Mouse (Mus musculus) ovary, postnatal 14 days (tissue): ENCODE results near the gene Gm36028.
A peak's percentile ranks its signal among the peaks of the same experiment; 100 is the strongest.

Experiments used
- DNase-seq: peaks from one replicate; pipeline ENCODE4 v3.0.0; 2022; ENCODE audit warnings: low spot score

Gene Gm36028

DNA sequence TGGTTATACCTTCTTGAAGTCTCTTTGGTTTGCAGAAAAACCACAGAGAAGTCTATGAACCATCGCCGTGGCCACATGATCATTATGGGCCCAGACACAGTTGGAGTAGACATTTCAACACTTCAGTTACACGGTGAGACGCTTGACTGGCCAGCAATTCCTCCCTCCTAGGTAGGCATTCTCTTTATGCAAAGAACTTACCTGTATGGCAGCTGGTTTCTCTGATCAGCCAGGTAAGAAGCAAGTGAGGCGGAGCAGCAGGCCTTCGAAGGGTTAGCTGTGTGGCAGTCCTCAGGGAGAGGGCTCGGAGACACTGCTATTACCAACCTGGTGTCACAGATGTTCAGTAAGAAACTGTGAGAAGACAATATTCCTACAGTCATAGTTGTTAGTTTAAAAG is 733 bp downstream of the Gm36028 start:
- DNase-seq = no peak

DNA sequence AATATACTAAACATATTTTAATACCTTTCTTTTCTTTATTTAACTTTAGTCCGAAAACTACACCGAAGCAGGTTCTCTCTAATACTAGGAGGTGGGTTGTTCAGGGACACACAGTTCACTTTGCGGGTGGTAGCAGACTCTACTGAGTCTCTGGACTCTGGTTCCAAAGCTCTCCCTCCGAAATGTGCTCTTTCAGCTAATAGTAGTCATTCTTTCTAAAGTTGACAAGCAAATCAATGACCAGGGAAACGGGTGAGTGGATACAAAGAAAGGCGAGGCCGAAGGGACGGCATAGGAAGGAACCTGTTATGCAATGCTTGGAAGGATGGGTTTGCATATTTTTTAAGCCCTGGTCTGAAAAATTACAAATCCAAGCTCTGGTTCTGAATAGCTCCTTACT is 3.5 kb downstream of the Gm36028 start:
- no peak for DNase-seq

DNA sequence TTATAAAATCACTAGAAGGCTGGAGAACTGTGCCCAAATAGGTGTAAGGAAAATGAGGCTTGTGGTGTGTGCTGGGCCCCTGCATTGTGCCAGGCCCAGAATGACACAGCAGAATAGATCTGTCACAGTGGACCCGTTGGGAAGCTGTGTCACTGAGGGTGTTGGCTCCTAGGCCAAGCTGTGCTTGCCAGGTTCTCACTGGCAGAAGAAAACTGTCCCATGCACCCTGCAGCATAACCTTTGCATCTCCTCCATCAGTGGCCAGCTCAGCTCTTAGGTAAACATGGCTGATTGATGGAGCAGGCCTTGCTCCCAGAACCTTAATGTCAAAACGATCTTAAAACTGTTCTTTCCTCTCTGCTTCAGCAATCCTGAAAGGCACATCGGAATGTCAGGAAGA is 4.6 kb downstream of the Gm36028 start:
- no peak for DNase-seq

DNA sequence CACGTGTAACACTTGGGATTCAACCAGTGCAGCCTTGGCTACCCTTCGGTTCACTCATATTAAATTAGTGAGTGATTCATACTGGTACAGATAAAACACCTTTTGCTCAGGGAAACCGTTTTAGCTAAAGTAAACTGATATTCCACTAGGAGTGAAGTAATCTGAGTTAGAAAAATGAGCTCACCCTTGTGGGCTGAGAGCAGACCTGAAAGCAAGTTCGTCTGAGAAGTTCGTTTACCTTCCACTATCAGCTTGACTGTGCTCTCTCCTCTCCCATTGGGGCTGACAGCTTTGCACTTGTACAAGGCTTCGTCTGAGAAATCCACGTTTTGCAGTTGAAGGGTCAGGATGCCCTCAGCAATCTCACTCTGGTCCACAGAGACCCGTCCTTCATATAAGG is 5.4 kb downstream of the Gm36028 start:
- DNase-seq = no peak

DNA sequence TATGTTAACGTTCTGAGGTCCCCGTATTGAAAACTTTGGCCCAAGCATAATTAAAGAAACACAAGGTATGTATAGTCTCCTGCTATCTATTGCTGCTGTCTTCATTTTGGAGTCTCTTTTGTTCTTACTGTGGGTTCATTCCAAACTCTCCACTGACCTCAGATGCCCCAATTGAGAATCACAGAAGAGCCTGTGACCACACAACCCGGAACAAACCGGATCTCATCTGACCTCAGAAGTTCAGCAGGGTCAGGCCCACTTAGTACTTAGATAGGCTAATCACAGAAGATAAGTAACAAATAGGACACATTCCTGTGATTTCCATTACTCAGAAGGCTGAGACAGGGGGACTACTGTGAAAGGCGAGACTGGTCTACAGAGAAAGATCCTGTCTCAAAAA is 6.4 kb downstream of the Gm36028 start:
- no peak for DNase-seq

DNA sequence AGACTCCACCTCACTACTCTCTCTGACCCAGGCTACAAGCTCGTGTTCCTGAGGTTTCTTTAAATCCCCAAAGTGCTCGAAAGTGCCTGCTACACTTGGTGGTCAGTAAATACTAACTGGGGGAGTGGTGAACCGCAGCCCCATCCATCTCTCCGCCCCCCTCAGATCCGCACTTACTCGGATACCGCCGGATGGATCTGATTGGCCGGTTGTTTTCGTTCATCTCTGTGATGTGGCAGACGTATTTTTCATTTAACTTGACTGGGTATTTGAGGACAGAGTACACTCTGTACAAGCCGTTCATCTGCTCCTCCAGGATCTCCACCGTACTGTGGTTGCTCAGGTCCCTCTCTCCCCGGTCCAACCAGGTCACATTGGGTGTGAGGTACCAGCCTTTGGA is 6.9 kb downstream of the Gm36028 start:
- DNase-seq = no peak

DNA sequence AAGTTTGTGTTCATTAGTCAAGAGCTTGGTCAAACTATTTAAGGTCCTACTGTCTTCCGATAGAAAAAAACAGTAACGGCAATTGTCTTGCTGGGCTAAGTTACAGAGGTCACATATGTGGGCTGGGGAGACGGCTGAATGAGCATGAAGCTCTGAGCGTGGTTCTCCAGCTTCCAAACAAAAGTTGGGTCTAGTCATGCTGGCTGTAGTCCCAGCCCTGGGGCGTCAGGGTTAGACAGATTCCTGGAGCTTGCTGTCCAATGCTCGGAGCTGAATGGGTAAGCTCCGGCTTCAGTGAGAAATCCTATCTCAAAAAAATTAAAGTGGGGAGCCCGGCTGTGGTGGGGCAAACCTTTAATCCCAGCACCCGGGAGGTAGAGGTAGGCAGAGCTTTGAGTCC is 7.7 kb downstream of the Gm36028 start:
- DNase-seq = no peak

DNA sequence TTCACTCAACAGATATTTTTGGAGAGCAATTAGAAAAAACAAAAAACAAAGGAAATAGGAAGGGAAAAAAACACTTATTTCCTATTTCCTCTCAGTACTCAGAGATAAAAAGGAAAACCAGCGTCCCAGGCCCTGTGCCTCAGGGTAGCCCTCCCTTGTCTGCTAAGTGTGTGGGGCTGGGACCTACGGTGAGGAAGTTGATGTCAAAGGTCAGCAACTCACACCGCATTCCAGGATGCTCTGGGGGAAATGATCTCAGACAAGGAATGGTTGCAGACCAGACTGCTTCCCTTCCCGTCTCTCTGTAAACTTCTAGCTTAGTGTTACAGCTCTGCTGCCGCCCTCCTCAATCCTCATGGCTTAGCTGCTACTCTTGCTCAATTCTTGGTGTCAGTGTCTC is 9.6 kb downstream of the Gm36028 start:
- no peak for DNase-seq

DNA sequence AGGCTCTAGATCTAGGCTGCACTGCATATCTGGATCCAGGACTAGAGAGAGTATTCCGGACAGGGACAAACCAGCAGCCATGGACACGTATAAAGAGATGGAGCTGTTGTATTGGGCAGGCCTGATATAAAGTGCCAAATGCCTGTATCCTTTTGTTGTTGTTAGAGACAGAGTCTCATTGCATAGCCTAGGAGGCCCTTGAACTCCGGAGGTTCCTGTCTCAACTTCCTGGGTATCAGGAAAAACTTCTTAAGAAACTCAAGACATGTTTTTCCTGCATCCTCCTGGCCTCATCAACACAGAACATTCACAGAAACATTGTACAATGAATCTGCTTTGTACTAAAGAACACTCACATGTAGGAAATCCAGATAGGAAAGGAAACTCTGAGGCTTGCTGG is 13.9 kb downstream of the Gm36028 start:
- DNase-seq = no peak

DNA sequence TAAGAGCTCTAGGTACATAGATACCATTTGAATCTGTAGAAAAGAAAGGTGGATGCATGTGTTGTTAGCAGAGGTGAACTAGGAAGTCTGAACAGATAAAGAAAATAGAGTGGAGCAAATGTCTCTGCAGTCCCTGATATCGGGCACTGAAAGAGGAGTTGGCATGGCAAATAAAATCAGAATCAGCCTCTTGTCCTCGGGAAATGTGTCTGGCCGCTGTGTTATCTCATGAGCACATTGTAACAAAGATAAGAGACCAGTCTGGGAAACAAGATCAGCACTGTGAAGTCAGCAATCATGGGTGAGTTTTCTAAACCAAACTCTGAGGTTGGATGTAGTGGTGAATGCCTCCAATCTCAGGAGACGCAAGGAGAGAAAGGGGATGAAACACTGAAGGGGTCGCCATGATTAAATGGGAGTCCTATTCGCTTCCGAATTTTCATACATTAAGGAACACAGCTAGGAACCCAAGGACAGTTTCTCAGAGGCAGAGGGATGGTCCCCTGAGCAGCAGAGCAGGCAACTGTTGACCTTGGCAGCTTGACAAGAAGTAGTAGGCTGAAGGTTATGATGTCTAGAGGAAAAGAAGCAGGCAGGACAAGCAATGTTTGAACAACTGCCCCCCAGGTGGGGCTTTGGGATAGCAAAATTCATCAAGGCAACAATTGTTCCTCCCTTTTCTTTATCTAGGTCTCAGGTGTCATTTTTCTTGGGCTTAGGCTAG is 15.6 kb downstream of the Gm36028 start:
- DNase-seq = no peak

DNA sequence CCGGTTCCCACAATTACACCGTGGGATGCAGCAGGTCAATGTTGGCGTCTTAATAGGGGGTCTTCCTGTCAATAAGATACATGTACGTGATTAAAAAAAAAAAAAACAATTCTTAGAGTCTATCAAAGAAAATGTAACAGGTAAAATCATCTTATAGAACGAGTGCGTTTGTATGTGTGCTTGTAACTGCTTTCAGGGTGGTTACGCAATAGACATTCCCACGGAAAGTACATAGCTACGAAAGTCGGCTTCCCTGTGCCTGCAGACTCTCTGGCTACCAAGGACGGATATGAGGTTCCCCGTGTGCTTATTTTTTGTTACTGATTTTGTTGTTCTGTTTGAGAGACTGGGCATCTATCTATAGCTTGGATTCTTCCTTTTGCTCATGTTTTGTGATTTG is 17.2 kb downstream of the Gm36028 start:
- DNase-seq = no peak

DNA sequence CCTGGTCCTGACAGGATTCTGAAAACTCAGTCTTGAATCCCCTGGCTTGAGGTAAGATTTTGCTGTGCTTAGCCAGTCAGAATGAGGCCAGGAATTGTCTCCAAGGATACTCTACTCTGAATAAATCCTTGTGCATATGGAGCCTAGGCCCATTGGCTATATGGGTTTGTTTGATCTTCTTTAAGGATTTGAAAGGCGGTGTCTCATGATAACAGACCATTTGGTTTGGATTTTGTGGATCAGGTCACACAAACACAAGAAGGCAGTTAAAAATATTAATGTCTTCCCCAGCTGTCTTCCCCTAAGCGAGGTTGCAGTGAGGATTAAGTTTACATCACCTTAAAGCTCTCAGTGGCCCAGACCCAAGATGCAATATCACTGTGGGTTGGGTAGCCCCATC is 18.5 kb downstream of the Gm36028 start:
- DNase-seq = no peak

DNA sequence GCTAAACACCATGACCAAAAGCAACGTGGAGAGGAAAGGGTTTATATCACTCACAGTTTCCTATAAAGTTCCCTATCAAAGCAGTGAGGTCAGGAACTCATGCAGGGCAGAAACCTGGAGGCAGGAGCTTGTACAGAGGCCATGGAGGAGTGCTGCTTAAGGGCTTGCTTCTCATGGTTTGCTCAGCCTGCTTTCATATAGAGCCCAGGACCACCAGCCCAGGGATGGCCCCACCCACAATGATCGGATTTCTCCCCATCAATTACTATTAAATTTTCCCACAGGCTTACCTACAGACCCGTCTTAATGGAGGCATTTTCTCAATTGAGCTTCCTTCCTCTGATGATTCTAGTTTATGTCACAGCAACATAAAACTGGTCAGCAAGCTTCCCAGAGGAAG is 23.4 kb downstream of the Gm36028 start:
- DNase-seq = no peak

DNA sequence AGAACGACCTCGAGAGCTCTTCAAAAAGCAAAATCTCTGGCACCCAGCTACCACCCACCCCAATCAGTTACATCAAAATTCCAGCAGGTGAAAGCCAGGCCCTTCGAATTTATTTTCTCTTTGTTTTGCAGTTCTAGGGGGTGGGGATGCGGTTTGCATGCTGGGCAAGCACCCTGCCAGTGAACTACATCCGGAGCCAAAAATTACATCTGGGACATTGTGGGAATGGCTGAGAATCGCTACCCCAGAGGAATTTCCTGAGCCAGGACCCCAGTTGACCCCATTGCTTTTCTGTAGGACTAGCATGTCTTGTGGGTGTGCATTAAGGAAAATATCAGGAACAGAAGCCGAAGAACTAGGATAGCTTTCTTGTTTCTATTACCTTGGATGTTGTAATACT is 29.9 kb downstream of the Gm36028 start:
- no peak for DNase-seq

DNA sequence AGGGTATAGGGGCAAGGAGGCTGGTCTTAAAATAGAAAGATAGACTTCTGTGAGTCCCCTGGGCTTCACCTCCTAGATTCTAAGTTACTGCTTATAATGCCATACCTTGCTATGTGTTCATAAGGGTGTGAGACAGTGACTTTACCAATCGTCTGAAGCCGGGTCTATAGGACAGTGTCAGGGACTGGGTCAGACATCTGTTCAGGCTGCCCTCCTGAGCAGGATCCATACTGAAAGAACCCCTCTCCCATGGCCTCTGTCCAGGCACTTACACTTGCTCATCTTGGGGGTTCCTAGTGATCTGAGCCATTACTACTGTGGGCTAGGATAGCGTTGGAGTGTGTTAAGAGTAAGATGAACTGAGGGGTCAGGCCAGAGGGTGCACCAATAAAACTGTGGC is 34.7 kb downstream of the Gm36028 start:
- DNase-seq = no peak

DNA sequence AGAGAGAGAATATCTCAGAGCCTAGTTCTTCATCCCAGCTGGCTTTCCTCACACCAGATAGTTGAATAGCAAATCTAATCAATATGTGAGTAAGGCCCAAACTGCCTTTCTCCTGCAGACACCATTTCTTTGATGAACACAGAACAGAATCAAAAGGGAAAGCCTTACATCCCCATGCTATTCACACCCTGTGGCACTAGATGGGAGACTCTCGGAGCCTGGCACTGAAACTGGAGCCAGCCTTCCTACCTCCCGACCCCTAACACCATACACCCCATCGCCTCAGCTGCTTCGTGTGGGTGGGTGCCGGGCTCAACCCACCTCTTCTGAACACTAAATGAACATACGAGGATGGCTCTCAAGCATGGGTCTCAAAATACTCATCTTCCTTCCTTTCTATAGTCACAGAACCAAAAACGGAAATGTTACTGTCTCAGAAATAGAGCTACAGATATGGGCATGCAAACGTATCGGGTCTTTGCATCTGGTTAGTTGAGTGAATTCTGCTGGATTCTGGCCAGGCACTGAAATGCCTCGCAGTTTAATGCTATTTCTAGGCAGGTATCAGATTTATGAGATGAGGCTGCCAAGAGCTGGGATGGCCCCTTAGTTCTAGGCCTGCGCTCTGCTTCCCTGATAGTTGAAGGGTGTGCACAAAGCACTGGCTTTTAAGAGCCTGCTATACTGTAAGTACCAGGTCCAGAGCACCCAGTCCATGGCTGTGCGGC is 36.0 kb downstream of the Gm36028 start:
- DNase-seq = no peak

DNA sequence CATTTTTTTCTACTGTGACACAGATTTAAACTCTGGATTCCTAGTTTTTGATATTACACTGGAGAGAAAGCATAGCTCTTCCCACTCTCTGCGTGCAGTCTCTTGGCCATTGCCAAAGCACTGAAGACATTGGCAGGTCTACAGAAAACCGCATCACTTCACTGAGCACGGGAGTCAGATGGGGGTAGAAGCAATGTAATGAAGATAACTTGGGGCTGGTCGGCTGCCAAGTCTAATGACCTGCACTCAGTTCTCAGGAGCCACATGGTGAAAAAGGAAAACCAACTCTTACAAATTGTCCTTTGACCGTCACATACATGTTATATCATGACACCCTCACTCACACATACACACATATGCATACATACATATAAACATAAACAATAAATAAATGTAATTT is 37.0 kb downstream of the Gm36028 start:
- DNase-seq = no peak

DNA sequence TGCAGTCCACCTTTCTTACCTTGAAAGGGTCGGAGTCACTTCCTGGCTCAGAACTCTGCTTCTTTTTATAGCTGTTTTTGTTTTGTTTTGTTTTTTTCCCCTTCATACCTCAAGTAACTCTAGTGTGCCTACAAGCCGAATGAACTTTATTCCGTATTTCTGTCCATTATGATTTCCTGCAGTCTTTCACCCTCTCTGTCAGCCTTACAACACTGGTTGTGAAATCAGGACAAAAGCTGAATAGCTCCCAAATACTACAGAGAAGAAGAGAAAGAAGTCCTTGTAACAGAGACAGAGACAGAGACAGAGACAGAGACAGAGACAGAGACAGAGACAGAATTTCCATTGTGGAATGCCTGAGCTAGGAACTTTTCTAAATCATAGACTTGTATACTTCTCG is 43.0 kb downstream of the Gm36028 start:
- no peak for DNase-seq

DNA sequence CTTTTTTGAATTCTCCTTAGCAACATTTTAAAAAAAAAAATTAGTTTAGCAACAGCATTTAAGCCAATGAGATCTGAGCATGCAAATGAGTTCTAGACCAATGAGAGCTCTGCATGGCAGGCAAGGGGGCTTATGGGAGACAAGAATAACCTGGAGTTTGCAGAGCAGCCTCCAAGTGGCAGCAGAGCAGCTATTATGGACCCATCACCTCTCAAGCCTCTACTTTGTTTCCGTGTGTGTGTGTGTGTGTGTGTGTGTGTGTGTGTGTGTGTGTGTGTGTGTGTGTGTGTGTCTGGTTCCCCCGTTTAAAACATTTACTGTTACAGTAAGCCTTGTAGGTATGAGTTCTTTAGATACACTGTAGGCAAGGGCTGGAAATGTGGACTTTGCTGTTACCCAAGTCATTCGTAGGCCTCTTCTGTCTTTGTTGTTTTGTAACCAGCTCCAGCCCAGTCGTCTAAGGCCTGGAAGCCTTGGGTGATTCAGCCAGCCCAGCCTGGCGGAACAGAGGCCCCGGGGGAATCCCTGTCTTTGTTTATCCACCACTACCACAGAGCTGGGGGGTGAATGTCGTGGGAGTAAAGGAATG is 46.5 kb downstream of the Gm36028 start:
- DNase-seq = peak; percentile 43

DNA sequence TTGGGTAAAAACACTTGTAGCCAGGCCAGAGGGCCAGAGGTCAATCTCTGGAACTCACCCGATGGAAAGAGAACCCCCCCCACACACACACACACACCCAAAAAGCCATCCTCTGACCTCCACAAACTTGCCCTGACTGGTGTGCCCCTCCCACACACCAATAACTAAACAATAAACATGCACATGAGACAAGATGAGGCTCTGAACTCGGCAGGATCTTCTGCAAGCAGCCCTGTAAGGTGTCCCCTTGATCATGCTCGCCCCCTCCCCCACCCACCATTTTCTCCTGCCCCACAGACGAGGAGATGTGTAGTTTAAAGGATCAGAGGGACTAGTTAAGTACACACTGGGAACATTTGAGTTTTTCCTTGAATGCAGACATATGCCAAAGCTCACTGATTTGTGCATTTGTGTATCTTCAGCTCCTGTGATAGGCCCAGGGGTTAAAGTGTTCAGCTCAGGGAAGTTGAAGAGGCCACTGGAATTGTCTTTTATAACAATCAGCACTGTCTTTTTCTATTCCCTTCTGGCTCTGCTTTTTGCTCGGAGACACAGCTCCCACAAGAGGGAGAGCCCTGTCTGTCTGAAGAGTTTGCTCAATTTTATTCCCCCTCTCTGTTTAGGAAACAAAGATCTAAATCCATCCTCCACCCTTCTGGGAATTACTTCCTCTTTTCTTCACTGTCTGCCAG is 47.1 kb downstream of the Gm36028 start:
- no peak for DNase-seq

DNA sequence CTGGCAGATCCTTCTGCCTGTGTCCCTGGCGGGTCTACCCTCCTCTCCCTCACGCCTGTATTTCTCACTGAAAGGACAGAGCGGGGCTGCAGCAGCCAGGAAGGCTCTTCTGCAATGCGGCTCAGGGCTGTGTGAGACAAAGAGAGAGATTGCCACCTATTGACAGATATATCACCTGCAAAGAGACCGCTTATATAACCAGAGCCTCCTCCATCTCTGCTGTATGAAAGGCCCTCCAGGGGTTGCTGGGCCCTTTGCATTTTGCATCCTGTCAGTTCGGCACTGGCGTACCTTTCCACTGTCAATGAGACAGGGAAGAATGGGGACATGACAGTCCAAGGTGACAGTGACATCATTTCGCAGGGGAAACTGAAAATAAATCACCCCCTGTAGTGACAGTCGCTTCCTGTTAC is 48.5 kb downstream of the Gm36028 start:
- DNase-seq = no peak

DNA sequence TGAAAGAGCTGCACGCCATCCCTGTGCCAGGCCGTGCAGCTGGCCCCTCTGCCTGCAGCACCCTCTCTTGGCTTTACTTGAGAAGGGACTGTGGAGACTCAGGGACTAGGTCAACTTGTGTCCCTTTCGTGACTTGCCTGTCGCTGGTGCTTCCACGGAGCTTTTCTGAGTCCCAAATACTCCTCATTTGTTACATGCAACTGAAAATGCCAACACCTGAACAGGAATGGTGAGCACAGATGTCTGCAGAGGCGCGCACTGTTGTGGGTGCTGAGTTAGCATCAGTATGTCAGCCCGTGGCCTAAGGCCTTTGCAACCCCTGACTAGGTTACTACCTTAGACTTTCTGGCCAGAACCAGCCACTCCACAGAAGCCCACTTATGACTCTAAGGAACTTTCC is 49.1 kb downstream of the Gm36028 start:
- no peak for DNase-seq

DNA sequence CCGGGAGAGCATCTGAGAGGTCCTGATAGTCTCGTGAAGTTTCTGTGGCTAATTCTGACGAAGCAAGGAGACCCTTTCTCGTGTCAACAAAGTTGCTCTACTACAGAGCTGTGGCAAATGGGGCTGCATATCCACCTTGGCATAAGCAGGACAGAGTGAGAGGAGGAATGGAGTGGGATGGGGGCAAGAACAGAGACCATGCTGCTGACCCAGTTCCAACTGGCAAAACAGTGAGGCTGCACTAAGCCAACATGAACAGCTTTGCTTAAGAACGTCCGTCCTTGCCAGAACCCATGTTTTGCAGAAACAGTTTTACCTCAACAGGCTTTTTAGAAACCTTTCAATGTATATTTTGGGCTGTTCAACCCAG is 51.3 kb downstream of the Gm36028 start:
- no peak for DNase-seq
